Mouse (Mus musculus) ES-Bruce4 (cell line): ENCODE data around the gene Lpcat1.

Source experiments
- CTCF ChIP-seq: IDR thresholded peaks from one replicate; pipeline ENCODE4 v1.8.1; 2011; ENCODE audit warnings: low read depth, low read length
- EP300 ChIP-seq: IDR thresholded peaks from 2 replicates; pipeline ENCODE4 v1.6.1; 2011; ENCODE audit warnings: low read depth, low read length; ENCODE audit not compliant: insufficient read depth
- POLR2A ChIP-seq: IDR thresholded peaks from one replicate; pipeline ENCODE4 v1.8.1; 2011; ENCODE audit warnings: low read length; ENCODE audit not compliant: insufficient read depth

DNA sequence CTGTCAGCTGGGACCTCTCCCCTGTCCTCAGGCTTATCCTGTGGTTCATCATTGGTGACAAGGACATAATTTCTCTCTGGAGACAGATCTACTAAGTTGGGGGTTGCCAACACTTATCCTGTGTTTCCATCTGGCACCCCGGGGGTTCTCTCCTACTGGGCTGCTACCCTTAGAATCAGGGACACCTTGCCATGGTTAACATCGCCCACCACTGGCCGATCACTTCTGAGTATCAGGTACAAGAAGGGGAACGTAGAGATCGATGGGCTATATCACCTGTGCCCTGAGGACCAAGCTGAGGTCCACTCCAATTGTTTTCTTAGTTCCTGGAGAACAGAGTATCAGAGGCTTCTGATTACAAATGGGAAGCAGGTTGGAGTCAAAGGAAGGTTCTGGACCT, 97.2 kb downstream of the Lpcat1 start:
- TF ChIP-seq POLR2A (no peak), CTCF (no peak), EP300 (no peak)
